Mouse (Mus musculus): ENCODE results near the gene Bms1.

Gene Bms1

DNA sequence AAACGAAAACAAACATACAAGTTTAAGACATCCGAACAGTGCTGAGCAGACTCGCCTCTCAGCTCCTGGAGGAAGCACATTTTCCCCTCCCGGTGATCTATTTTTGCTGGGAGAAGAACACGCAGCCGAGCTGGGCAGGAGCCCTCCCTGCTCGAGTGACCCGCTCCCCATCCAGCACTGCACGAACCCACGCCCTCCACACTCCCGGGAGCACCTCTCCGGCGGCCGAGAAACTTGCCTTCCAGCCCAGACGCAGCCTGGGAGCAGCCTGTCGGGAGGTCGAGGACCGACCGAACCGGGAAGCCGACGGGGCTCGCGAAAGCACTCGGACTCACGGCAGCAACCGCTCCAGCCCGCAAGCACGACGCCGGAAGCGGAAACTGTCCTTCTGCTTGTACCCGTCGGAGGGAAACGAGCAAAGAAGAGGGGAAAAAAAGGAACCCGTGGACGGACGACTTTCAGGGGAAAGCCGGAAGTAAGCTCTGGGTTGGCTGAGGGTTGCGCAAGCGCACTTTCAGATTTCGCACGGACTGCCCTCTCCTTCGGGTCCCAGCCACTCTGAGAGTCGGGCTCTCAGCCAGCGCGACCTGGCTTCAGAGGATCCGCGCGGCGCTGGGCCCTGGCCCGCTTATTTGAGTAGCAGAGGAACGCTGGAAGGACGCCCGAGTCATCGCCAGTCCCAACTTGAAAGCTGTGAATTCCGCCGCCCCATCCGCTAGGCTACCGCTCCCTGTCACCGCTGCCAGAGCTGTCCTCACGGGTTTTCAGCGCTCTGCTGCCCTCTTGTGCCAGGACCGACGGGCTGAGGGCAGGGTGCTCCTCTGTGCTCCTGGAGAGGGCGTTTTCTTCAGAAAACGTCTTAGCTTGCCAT, at the start of gene Bms1:
Gene Bms1 (minus strand): TSS at position 425 of the 871 bp plus-strand sequence.
- DNase-seq (ENCODE audit: low spot score): peak; percentile 93

DNA sequence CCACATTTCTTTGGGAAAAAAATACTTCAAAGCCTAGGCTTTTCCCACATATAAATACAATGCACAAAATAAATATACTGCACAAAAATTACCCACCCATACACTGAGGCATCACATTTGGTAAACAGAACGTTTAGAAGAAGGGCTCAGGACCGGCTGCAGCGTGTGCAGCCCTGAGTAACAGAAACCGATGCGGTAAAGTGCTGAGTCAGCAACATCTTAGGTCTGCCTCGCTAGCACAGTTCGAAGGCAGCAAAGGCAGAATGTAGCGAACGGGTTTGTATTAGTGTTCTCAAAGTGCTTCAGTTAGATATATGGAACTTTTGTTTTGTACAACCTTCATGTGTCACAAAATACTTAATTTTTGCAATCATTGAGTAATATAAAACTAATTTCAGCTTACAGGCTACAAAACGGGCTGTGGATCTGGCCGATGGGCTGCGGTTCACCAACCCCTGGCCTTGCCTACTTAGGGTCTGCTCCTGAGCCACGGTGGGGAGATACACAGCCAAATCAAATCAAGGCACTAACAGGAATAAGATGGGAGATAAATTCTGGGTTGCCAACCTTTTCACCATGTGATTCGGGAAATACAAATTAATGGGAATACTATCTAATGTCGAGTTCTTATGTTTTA, 42.9 kb upstream of the Bms1 start:
- no peak for DNase-seq (ENCODE audit: low spot score)

DNA sequence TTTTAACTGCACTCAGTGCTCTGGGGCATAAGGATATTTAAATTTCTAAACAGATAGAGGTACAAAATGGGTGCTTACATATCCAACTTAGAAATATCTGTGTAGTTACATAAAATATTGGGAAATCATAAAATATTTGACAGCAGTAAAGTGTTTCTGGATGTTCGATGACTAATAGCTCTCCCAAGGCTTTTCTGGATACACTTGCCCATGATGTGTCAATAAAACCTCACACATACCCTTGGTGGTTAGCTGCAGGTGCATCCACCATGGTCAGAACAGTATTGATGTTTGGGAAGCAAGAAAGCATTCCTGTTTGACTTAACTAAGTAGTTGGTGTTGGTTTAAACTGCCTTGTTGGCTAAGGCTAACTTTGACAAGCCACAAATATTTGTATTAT, 38.5 kb upstream of the Bms1 start:
- DNase-seq (ENCODE audit: low spot score): no peak

DNA sequence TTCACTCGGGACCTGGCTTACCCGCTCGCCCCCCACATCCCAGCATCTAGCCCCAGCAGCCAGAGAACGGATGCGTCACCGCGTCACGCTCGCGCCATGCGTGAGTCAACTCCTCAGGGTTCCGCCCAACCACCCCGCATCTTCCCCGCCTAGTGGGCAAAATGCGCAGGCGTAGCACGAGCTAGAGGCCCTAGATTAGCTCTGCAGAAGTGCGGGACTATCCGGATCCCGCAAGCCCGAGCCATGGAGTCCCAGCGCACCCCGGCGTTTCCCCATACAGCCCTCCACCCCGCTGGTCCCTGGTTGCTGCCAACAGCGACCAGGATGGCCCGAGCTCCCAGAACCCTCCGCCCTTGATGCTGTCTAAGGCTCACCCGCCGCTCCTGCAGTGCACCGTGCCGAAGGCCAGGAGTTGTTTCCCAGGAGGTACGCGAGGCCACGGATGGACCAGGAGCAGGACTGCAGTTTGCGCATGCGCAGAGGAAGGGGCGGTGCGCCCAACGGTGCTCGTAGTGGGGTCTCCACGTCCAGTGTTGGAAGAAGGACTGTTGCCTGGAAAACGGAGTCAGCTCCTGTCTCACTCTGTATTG, 35.9 kb upstream of the Bms1 start, which contains the start of gene Zfp248:
Gene Zfp248 (minus strand): TSS at position 487 of the 590 bp plus-strand sequence.
- DNase-seq (ENCODE audit: low spot score): peak; percentile 90

DNA sequence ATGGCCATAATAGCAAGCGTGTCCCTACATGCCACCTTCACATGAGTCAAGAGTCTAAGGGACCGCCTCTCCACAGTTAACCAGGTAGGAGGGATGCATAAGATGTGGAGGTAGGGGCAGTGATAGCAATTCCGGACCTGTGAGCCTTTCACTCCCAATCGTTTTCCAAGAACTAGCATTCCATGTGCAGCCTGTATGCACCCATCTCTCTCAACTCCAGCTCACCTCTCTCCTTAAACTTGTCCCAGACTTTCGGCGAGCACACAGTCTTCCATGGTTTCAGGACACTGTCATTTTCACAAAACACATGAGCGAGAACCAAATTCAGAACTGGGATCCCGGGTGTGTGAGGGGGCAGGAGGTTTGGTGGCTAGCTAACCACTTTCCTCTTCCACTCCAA, 35.2 kb upstream of the Bms1 start:
- DNase-seq (ENCODE audit: low spot score): no peak

DNA sequence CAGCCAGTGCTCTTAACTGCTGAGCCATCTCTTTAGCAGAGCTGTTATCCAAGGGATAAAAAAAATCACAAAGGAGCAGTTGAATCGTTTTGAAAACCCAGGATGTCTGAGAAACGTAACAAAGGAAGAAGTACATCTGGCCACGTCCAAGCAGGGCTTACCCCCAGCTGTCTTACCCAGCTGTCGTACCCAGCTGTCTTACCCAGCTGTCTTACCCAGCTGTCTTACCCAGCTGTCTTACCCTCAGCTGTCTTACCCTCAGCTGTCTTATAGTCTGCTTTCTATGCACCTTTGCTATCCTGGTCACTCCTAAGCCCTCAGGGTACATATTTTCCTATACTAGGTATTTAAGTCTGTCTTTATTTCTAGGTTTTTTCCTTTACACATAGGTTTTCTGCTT, 12.2 kb upstream of the Bms1 start:
- no peak for DNase-seq (ENCODE audit: low spot score)

DNA sequence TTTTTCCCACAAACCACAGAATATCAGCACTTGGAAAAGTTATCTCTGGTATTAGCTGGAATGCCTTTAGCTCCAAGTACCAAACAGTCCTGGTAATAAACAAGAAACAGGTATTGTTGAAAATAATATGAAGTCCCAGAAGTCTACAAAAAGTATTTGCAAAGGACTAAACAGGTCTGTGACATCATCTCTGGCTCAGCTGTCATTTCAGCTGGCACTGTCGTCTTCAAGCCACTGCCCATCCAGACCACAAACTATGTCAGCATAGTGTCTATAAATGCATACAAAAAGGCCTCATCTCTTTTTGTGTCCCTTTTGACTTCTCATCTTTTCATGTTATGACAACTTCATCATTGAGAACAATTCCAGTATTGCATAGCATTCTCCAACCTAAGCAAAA, 7.4 kb upstream of the Bms1 start:
- DNase-seq (ENCODE audit: low spot score): no peak

DNA sequence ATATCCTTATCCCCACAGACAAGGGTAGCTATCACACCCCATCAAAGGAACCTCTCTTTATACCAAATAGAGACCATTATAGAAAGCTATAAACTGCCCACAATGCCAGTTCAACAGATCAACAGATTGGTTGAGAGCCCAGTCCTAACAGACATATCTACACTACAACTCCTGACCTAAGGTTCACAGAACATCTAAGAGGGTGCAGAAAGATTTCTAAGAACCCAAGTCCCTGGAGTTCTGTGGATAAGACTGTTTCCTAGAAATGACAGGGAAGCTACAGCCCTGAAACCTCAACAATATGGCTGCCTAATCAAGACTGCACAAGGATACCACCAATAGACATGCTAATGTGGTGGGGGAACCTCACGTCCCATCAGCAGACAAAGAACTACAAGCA, 8.8 kb downstream of the Bms1 start:
- no peak for DNase-seq (ENCODE audit: low spot score)

DNA sequence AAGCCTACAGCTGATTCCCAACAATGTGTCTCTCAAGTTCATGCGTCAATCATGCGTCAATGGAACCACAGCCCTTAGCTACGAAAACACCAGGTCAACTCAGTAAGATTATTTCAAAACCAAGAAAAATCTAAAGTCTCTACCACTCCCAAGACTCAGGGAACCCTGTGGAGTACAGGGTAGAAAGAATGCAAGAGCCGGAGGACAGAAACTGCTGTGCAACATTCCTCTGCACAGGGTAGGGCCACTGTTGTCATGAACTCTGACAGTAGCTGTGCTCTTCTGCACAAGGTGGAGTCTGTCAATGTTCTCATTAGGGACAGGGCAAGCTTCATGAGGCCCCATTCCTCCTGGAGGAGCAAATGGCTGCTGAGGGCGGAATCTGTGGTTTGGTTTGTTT, 10.8 kb downstream of the Bms1 start:
- DNase-seq (ENCODE audit: low spot score): no peak

DNA sequence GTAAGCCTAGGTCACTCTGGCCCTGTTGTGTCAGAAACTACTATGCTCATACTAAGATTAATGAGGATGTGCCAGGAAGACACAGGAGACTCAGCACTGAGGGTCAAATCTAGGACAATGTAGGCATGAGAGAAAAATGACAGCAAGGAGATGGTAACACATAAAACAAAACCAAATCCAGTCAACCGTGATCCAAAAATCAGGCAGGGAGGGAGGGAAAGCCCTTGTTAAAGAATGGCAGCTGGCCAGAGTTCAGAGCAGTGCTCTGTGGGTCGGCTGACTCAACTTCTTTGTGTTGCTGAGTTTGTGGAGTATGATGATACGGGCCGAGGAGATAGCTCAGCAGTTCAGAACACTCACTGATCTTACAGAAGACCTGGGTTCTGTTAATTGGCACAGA, 12.9 kb downstream of the Bms1 start:
- no peak for DNase-seq (ENCODE audit: low spot score)

DNA sequence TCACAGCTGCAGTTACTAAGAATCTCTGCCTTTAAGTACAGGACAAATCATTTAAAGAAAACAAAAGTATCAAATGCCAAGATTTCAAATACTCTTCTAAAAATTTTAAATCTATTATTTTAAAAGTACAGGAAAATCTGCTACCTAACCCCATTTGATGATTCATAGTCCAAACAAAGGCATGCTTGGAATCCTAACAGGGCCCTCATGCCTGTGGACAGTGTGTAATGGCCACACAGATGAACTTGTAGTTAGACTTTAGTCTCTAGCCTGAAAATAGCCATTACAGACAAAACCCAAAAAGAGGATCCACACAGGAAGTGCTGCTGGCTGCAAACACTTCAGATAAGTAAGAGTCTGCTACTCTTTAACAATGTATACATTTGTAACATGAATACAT, 28.5 kb downstream of the Bms1 start:
- no peak for DNase-seq (ENCODE audit: low spot score)

DNA sequence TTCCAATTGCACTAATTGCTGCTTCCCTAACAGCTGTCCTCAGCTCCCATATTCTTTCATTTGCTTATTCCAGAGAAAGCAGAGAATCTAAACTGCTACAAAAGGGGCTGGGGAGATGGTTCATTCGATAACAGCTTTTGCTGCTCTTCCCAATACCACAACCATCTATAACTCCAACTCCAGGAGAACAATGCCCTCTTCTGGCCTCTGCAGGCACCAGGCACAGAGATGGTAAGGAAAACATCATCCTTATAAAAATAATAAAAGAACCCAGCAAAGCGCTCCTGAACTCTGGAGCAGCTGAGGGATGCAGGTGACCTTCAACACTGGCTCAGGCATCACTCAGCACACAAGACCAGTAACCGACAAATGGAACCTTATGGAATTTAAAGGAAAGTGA, 33.3 kb downstream of the Bms1 start:
- no peak for DNase-seq (ENCODE audit: low spot score)

DNA sequence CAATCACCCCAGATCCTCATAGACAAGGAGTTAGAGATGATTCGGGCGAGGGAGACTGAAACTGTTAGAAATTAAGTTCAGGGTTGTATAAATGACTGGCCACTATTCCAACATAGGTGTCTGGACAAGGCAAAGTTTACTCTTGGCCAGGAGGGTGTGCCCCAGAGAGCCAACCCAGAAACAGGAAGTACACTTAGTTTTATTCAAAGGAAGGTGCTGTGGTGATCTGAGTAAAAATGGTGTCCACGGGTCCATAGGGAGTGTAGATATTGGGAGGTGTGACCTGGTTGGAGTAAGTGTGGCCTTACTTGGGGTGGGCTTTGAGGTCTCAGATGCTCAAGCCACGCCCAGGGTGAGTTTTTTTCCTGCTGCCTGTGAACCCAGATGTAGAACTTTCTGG, 38.0 kb downstream of the Bms1 start:
- DNase-seq (ENCODE audit: low spot score): no peak

DNA sequence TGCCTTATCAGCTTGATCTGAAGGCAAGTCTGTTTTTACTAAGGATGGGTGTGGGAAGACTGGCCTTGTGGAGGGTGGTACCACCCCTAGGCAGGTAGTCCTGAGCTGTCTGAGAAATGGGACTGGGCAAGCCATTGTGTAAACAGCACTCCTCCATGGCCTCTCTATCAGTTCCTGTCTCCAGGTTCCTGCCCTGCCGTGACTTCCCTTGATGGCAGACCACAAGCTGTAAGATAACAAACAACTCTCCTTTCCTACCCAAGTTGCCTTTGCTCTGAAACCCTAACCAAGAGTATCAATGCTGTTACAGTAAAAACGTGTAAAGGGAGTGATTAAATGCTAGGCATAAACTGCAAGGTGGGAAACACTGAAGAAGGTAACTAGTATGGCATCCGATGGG, 38.6 kb downstream of the Bms1 start:
- no peak for DNase-seq (ENCODE audit: low spot score)

DNA sequence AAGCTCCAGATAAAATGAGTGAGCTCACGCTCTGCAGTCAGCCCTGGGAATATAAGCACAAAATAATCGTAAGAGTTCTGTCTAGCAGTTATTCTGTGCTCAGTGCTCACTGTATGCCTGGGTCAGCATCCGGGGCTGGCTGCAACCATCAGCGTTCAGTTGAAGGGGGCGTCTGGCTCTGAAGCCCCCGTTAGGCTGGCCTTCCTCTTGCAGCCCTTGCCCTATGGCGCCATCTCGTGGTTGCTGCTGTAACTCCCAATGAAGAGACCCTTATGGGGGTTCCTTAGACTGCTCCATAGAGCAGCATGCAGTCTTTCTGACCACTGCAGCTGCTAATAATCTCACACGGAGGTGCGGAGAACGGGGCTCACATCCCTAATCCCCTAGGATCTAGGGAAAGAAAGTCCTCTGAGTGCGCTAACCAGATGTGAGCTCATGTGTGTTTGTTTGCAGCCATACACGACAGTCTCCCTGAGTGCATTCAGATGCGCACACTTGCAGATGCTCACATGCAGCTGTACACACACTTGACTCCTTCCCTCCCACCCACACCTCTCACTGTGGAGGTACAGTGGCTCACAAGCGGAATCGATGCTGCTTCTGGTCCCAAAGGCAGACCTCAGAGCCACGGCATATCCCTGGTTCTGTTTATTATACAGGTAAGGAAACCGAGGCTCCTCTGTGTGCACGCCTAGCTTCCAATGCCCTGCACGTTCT, 39.7 kb downstream of the Bms1 start:
- peak; percentile 36 for DNase-seq (ENCODE audit: low spot score)

DNA sequence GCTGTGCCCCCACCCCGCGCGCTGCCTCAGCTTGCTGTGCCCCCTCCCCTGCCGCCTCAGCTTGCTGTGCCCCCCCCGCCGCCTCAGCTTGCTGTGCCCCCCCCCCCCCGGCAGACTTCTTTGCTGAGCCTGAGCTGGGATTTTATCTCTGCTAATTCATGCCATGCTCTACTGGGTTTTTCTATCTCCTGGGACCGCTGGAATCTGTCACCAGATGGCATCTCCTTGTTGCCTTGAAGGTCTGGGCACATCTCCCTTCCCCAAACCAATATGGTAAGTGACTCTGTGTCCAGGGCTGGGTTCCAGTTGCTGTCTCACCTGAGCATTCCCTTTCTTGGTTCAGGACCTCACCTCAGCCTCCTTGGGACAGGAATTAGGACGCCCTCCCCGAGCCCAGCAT, 41.7 kb downstream of the Bms1 start:
- DNase-seq (ENCODE audit: low spot score): no peak

DNA sequence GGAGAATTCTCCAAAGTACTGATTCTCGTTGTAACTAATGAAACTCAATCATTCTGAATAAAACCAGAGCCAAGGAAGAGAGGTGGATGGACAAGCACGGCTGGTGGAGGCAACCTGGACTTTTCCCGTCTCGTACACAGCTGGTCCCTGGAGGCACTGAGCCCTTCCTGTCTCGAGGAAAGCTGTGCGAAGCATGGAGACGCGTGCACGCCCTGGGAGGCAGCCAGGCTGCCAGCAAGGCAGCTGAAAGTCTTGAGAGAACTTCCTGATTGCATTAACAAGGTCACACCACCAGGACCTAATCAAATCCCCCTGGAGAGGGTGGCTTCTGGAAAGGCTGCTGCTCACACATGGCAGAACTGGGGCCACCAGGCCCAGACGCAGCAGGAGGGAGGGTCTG, 43.3 kb downstream of the Bms1 start:
- no peak for DNase-seq (ENCODE audit: low spot score)

DNA sequence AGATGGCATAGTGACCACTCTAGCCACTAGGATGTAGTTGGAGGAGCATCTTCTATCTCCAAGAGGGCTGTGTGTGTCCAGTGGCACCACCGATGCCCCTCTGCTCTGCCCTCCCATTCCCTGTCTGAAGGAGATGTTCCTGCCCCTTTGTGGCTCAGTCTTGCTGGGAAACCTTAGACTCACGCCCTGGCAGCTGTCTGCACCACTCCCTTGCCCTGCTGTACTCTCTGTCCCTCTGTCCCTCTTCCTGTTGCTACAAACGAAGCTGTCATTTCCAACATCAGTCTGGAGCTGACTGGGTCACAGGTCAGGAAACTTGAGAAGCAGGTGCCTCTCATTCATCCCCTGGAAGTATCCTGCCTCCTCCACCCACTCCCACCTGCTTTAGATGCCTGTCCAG, 43.8 kb downstream of the Bms1 start:
- DNase-seq (ENCODE audit: low spot score): no peak

DNA sequence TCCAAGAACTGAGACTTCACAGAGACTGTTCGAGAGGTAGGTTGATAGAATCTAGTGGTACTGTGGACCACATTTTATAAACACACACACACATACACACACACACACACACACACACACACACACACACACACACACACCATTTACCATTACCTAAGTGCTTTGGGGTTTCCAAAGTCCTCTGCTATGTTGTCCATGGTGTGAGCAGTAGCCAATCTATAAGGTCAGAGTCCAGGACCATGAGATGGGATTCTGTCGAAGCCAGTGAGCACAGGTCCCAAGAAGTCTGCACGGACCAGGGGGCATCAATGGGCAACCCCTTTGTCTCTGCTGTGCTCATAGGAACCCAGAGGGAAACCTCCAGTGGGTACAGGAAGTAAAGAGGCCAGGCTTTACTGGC, 44.2 kb downstream of the Bms1 start:
- no peak for DNase-seq (ENCODE audit: low spot score)

DNA sequence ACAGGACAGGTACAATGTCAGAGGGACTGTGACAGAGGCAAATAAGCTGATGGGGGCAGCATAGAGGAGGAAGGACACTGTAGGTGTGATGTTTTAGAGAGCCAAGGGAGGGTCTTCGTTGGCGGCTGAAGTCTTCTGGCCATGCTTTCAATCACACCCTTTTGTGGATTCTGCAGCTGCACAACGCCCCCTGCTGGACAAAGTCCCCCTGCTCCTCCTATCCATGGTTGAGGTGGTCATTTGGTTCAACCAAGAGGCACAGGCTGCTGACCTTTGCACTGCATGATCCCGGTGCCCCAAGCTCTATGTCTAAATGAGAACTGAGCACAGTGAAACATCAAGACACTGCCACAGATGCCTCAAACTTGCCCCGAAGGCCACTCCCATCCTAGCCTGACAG, 46.0 kb downstream of the Bms1 start:
- DNase-seq (ENCODE audit: low spot score): peak; percentile 14

DNA sequence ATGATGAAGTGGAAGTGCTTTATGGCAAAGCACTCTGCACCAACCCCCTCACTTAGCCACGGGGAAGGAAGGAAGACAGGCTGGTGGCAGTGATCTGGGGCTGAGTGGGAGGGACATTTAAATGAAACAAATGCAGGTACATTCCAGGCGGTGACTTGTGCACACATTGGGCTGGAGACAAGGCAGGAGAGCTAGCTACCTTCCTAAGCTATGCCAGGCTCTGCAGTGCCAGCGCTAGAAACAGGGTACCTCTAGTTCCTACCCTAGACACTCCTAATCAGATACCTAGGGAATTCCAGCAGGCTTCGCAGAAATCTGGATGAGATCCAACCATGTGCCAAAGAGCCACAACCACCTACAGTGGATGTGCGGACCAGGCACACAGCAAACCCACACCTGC, 46.5 kb downstream of the Bms1 start:
- no peak for DNase-seq (ENCODE audit: low spot score)

DNA sequence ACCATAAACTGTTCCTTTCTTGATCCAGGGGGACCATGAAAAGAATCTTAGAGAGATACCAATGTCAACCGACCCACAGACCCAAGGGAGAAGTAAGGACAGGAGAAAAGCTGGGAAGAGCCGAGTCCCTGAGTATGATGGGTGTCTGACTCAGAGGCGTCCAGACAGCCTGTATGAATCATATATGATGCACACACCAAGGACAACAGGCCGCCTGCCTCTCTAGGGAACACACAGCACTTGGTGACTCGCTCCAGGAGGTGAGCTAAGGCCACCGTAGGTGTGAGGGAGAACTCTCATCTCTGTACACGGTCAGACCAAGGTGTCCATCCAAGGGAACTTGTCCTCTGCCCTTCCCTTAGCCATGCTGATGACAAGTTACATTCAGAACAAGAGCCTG, 51.8 kb downstream of the Bms1 start:
- DNase-seq (ENCODE audit: low spot score): no peak

DNA sequence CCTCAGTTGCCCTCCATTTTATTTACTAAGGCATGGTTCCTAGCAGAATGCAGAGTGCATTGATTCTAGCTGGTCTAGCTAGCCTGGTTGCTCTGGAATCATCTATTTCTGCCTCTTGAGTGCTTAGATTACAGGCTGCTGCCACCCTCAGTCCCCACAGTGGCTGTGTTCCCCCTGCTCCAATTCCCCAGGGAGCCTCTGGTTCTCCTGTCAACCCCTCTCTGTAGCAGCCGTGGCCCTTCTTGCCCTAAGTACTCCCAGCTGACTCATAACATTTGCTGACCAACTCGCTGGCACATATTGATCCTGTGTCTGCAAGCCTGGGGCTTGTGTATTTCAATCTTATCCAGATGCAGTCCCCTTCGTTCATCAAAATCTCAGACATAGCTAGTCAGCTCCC, 53.1 kb downstream of the Bms1 start:
- DNase-seq (ENCODE audit: low spot score): no peak
